Mouse (Mus musculus) CH12.LX (cell line): ENCODE measurements around the gene Ier2. TPM values are rescaled to one million over a fixed set of nuclear protein-coding genes. Genes with fewer than 3 reads are reported as not detected.
A peak's percentile ranks its signal among the peaks of the same experiment; 100 is the strongest.

Source experiments
- DNase-seq: peaks from one replicate; pipeline ENCODE4 v3.0.0-alpha.2; 2013; ENCODE audit errors: extremely low read depth
- H3K27ac ChIP-seq: 2 replicates; pipeline ENCODE4 v1.5.1; 2012; ENCODE audit warnings: low read depth, mild to moderate bottlenecking, control low read depth, moderate library complexity; ENCODE audit not compliant: insufficient read depth
- H3K27me3 ChIP-seq: replicated peaks from 2 replicates; pipeline ENCODE3; 2012; ENCODE audit warnings: inconsistent platforms
- H3K36me3 ChIP-seq, 2 experiments: replicated peaks in 1 of 2; 2 replicates each; pipeline versions ENCODE3 to v1.6.1; 2012; ENCODE audit warnings: inconsistent platforms in 1 of 2, low read length in 1 of 2, mild to moderate bottlenecking in 1 of 2, mixed read lengths in 1 of 2, moderate library complexity in 1 of 2; ENCODE audit not compliant: control insufficient read depth in 1 of 2, insufficient read depth in 1 of 2
- H3K4me1 ChIP-seq, 2 experiments: 2 replicates each; pipeline ENCODE4 v1.6.1; 2012; ENCODE audit warnings: inconsistent platforms in 1 of 2, moderate library complexity in 1 of 2; ENCODE audit not compliant: insufficient read depth in 2 of 2, control insufficient read depth in 1 of 2
- H3K4me2 ChIP-seq: 2 replicates; pipeline ENCODE4 v1.6.1; 2012; ENCODE audit warnings: low read depth, mild to moderate bottlenecking, control low read depth; ENCODE audit not compliant: poor library complexity, insufficient read depth, severe bottlenecking
- H3K4me3 ChIP-seq, 3 experiments: fragments of 150-350 bp in 1 of 3; sonication (generic) in 1 of 3; replicated peaks in 1 of 3; 2 replicates each; pipeline versions ENCODE3 to v1.5.1; 2011 to 2012; ENCODE audit warnings: low read depth in 2 of 3, low read length in 2 of 3, mild to moderate bottlenecking in 2 of 3, moderate library complexity in 2 of 3, control low read depth in 1 of 3, improper control_type of control experiment in 1 of 3, inconsistent platforms in 1 of 3, mixed read lengths in 1 of 3; ENCODE audit not compliant: poor library complexity in 1 of 3
- H3K79me2 ChIP-seq: replicated peaks from 2 replicates; pipeline ENCODE4 v1.6.1; 2012; ENCODE audit warnings: mild to moderate bottlenecking, moderate library complexity; ENCODE audit not compliant: control insufficient read depth, poor library complexity, insufficient read depth, severe bottlenecking; ENCODE audit errors: extremely low read depth
- H3K9ac ChIP-seq: 2 replicates; pipeline ENCODE4 v1.6.1; 2012; ENCODE audit warnings: low read depth, mild to moderate bottlenecking, control low read depth, moderate library complexity; ENCODE audit not compliant: insufficient read depth
- H3K9me3 ChIP-seq: replicated peaks from 2 replicates; pipeline ENCODE3; 2012; ENCODE audit warnings: low read length, inconsistent platforms, mixed read lengths
- BHLHE40 ChIP-seq: IDR thresholded peaks from 2 replicates; pipeline ENCODE4 v1.6.1; 2011; ENCODE audit warnings: mild to moderate bottlenecking, low read depth, low read length, improper control_type of control experiment
- CHD1 ChIP-seq: IDR thresholded peaks from 2 replicates; pipeline ENCODE4 v1.6.1; 2012; ENCODE audit warnings: low read depth, low read length, improper control_type of control experiment, inconsistent platforms
- CTCF ChIP-seq, 2 experiments: IDR thresholded peaks in 1 of 2; conservative IDR thresholded peaks in 1 of 2; 2 replicates each; pipeline ENCODE4 v1.5.1; 2011 to 2012; ENCODE audit warnings: low read depth in 2 of 2, low read length in 2 of 2, improper control_type of control experiment in 1 of 2, inconsistent platforms in 1 of 2, mild to moderate bottlenecking in 1 of 2, moderate library complexity in 1 of 2
- E2F4 ChIP-seq: IDR thresholded peaks from 2 replicates; pipeline ENCODE4 v1.6.1; 2011; ENCODE audit warnings: low read depth, low read length, improper control_type of control experiment; ENCODE audit not compliant: insufficient replicate concordance
- ELF1 ChIP-seq: IDR thresholded peaks from 2 replicates; pipeline ENCODE4 v1.6.1; 2014; ENCODE audit warnings: low read depth, mild to moderate bottlenecking, inconsistent platforms, low read length, improper control_type of control experiment
- EP300 ChIP-seq: IDR thresholded peaks from 2 replicates; pipeline ENCODE4 v1.6.1; 2011; ENCODE audit warnings: low read length, improper control_type of control experiment
- ETS1 ChIP-seq: conservative IDR thresholded peaks from 2 replicates; pipeline ENCODE4 v1.6.1; 2012; ENCODE audit warnings: low read depth, mild to moderate bottlenecking, inconsistent platforms, low read length, improper control_type of control experiment, moderate library complexity
- GABPA ChIP-seq: IDR thresholded peaks from 2 replicates; pipeline ENCODE4 v1.6.1; 2012; ENCODE audit warnings: low read depth, low read length, improper control_type of control experiment, inconsistent platforms; ENCODE audit not compliant: insufficient replicate concordance
- HCFC1 ChIP-seq: IDR thresholded peaks from 2 replicates; pipeline ENCODE4 v1.6.1; 2012; ENCODE audit warnings: low read depth, mild to moderate bottlenecking, inconsistent platforms, low read length, improper control_type of control experiment
- JUN ChIP-seq: IDR thresholded peaks from 2 replicates; pipeline ENCODE4 v1.6.1; 2011; ENCODE audit warnings: low read depth, mild to moderate bottlenecking, low read length, improper control_type of control experiment, moderate library complexity; ENCODE audit not compliant: insufficient read depth
- JUND ChIP-seq: conservative IDR thresholded peaks from 2 replicates; pipeline ENCODE4 v1.6.1; 2011; ENCODE audit warnings: low read depth, low read length, improper control_type of control experiment
- KAT2A ChIP-seq: IDR thresholded peaks from 2 replicates; pipeline ENCODE4 v1.6.1; 2012; ENCODE audit warnings: low read length, improper control_type of control experiment, inconsistent platforms; ENCODE audit not compliant: insufficient replicate concordance
- MAFK ChIP-seq: IDR thresholded peaks from 2 replicates; pipeline ENCODE4 v1.6.1; 2011; ENCODE audit warnings: low read length, improper control_type of control experiment; ENCODE audit not compliant: insufficient replicate concordance
- MAZ ChIP-seq: IDR thresholded peaks from 2 replicates; pipeline ENCODE4 v1.6.1; 2012; ENCODE audit warnings: low read depth, mild to moderate bottlenecking, inconsistent platforms, low read length, improper control_type of control experiment, moderate library complexity
- MEF2A ChIP-seq: IDR thresholded peaks from 2 replicates; pipeline ENCODE4 v1.6.1; 2014; ENCODE audit warnings: low read depth, mild to moderate bottlenecking, inconsistent platforms, low read length, improper control_type of control experiment, borderline replicate concordance
- MXI1 ChIP-seq: IDR thresholded peaks from 2 replicates; pipeline ENCODE4 v1.6.1; 2011; ENCODE audit warnings: mild to moderate bottlenecking, low read depth, low read length, improper control_type of control experiment
- NELFE ChIP-seq: IDR thresholded peaks from 2 replicates; pipeline ENCODE4 v1.6.1; 2011; ENCODE audit warnings: low read depth, low read length, improper control_type of control experiment
- PAX5 ChIP-seq: IDR thresholded peaks from 2 replicates; pipeline ENCODE4 v1.6.1; 2012; ENCODE audit warnings: low read length, inconsistent platforms, mixed read lengths
- RAD21 ChIP-seq: IDR thresholded peaks from 2 replicates; pipeline ENCODE4 v1.6.1; 2011; ENCODE audit warnings: low read depth, mild to moderate bottlenecking, low read length, improper control_type of control experiment, moderate library complexity
- SIN3A ChIP-seq: IDR thresholded peaks from 2 replicates; pipeline ENCODE4 v1.6.1; 2012; ENCODE audit warnings: low read length, improper control_type of control experiment, inconsistent platforms
- SMC3 ChIP-seq: IDR thresholded peaks from 2 replicates; pipeline ENCODE4 v1.6.1; 2011; ENCODE audit warnings: low read depth, low read length, improper control_type of control experiment
- TCF12 ChIP-seq: IDR thresholded peaks from 2 replicates; pipeline ENCODE4 v1.6.1; 2014; ENCODE audit warnings: low read depth, mild to moderate bottlenecking, inconsistent platforms, low read length, improper control_type of control experiment
- UBTF ChIP-seq: IDR thresholded peaks from 2 replicates; pipeline ENCODE4 v1.6.1; 2012; ENCODE audit warnings: low read depth, mild to moderate bottlenecking, inconsistent platforms, low read length, improper control_type of control experiment, moderate library complexity
- USF1 ChIP-seq: IDR thresholded peaks from 2 replicates; pipeline ENCODE4 v1.6.1; 2014; ENCODE audit warnings: low read depth, mild to moderate bottlenecking, inconsistent platforms, low read length, improper control_type of control experiment
- USF2 ChIP-seq: conservative IDR thresholded peaks from 2 replicates; pipeline ENCODE4 v1.6.1; 2011; ENCODE audit warnings: low read depth, low read length, improper control_type of control experiment
- ZC3H11A ChIP-seq: IDR thresholded peaks from 2 replicates; pipeline ENCODE4 v1.6.1; 2012; ENCODE audit warnings: low read depth, mild to moderate bottlenecking, inconsistent platforms, low read length, improper control_type of control experiment
- ZKSCAN1 ChIP-seq: IDR thresholded peaks from 2 replicates; pipeline ENCODE4 v1.6.1; 2012; ENCODE audit warnings: low read depth, inconsistent platforms, low read length, improper control_type of control experiment, borderline replicate concordance
- ZMIZ1 ChIP-seq: IDR thresholded peaks from 2 replicates; pipeline ENCODE4 v1.6.1; 2012; ENCODE audit warnings: low read depth, mild to moderate bottlenecking, inconsistent platforms, low read length, improper control_type of control experiment
- ZNF384 ChIP-seq: IDR thresholded peaks from 2 replicates; pipeline ENCODE4 v1.6.1; 2012; ENCODE audit warnings: low read depth, low read length, improper control_type of control experiment, inconsistent platforms
- dilution Hi-C: fragments of 300-500 bp; cut with MboI; formaldehyde crosslinking; loops from 2 replicates; pipeline ENCODE4 v1.14.3; 2020; ENCODE audit warnings: low sequenced_read_pairs; ENCODE audit not compliant: extremely low pct_unique_long_range_greater_than_20kb, extremely low pct_ligation_motif_present
- in situ Hi-C: fragments of 300-500 bp; cut with MboI; formaldehyde crosslinking; loops from 3 replicates; pipeline ENCODE4 v1.14.3; 2019; ENCODE audit warnings: low sequenced_read_pairs, low pct_ligation_motif_present, low pct_unique_long_range_greater_than_20kb, mixed read lengths
- polyA plus RNA-seq: library from polyadenylated mRNA; unstranded; fragments of >175 nt; gene quantifications from 2 replicates; pipeline ENCODE4 v1.2.1, GENCODE M21; 2012; ENCODE audit warnings: low read depth; ENCODE audit not compliant: insufficient read length
- total RNA-seq, 2 experiments: library from RNA; depleted of rRNA; stranded (reverse); fragments of 300-350 nt in 1 of 2; fragments of >200 nt in 1 of 2; gene quantifications; 2 replicates each; pipeline ENCODE4 v1.2.3; 2012 to 2014

Gene Ier2
- total and polyA plus RNA-seq, 3 experiments = 26.3 to 35.4 (median 30.3) TPM

- Histone ChIP-seq H3K27ac (peak overlapping the region; percentile 80), H3K9me3 (peaks cover 2% of the 10 kb centered on the region), H3K4me2 (peak overlapping the region; percentile 81), H3K79me2 (peaks cover 18% of the 10 kb centered on the region), H3K4me1 (peaks cover 16 to 73% of the 10 kb centered on the region in 2 experiments), H3K36me3 (peaks cover 13 to 36% of the 10 kb centered on the region in 2 experiments), H3K27me3 (no peaks in the 10 kb centered on the region), H3K4me3 (peak overlapping the region; percentile 16 to 48 (median 43)), H3K9ac (peak overlapping the region; percentile 45; the same call in 1 of the 2 replicates)
- in situ Hi-C loops (no loop called here), dilution Hi-C loops (no loop called here)
- DNase-seq = peak; percentile 68
- TF ChIP-seq BHLHE40 = 0 out of 2 replicates have a peak, but pooled peaks have one; percentile 17
- peak; percentile 17; the same call in 1 of the 2 replicates for TF ChIP-seq ELF1
- peak; percentile 69 for TF ChIP-seq SIN3A
- TF ChIP-seq MAZ = 0 out of 2 replicates have a peak, but pooled peaks have one; percentile 50
- TF ChIP-seq RAD21 = peak; percentile 26
- TF ChIP-seq CHD1 = peak; percentile 36; the same call in 1 of the 2 replicates
- TF ChIP-seq UBTF = no peak
- TF ChIP-seq ZMIZ1 = peak; percentile 66
- TF ChIP-seq HCFC1 = no peak
- TF ChIP-seq CTCF (conservative IDR thresholded peaks at IDR 0.05 in 1 of 2, IDR thresholded peaks at IDR 0.05 in 1 of 2; ENCODE audit: low read depth in 2 of 2, low read length in 2 of 2) = peak in 1 of 2 experiments; percentile 80; a peak in 3 of 4 replicates
- TF ChIP-seq SMC3 = peak; percentile 54
- no peak for TF ChIP-seq MAFK
Observed at GRCm38 (mm10) chr8:84704356-84704755, 41.7 kb upstream of the Ier2 start.

- H3K79me2 ChIP-seq = peaks cover 18% of the 10 kb centered on the region
- peaks cover 19 to 43% of the 10 kb centered on the region in 2 experiments for H3K36me3 ChIP-seq
- H3K27me3 ChIP-seq = no peaks in the 10 kb centered on the region
- peaks cover 2% of the 10 kb centered on the region for H3K9me3 ChIP-seq
- H3K27ac ChIP-seq = peak overlapping the region; percentile 99
- dilution Hi-C loops = no loop called here
- H3K4me1 ChIP-seq = peaks cover 14 to 73% of the 10 kb centered on the region in 2 experiments
- peak overlapping the region; percentile 81; the same call in 1 of the 2 replicates for H3K9ac ChIP-seq
- H3K4me2 ChIP-seq = peak overlapping the region; percentile 57
- no peak for DNase-seq
- peak overlapping the region; percentile 53 to 79 (median 79) for H3K4me3 ChIP-seq
- in situ Hi-C loops = no loop called here
- TF ChIP-seq USF1 (no peak), GABPA (no peak), USF2 (no peak), JUND (no peak), CHD1 (0 out of 2 replicates have a peak, but pooled peaks have one; percentile 41), ZKSCAN1 (no peak), MAZ (no peak), MXI1 (peak; percentile 82; the same call in 1 of the 2 replicates), KAT2A (no peak), NELFE (no peak), MEF2A (0 out of 2 replicates have a peak, but pooled peaks have one; percentile 4), SMC3 (no peak), TCF12 (no peak), SIN3A (peak; percentile 48), JUN (no peak), BHLHE40 (peak; percentile 59), ETS1 (no peak), ZC3H11A (no peak), PAX5 (no peak), E2F4 (no peak), ELF1 (0 out of 2 replicates have a peak, but pooled peaks have one; percentile 28), ZNF384 (no peak), EP300 (no peak)
Observed at GRCm38 (mm10) chr8:84703466-84704249, 41.0 kb upstream of the Ier2 start.
